Mouse (Mus musculus) C2C12 (cell line): ENCODE data around the gene Olfr1151. TPM values are rescaled to one million over a fixed set of nuclear protein-coding genes. Genes with fewer than 3 reads are reported as not detected.

Source experiments
- H3K27me3 ChIP-seq: one replicate; pipeline ENCODE4 v1.6.1; 2011; ENCODE audit not compliant: control insufficient read depth, insufficient read depth, insufficient read length
- H3K36me3 ChIP-seq: one replicate; pipeline ENCODE4 v1.6.1; 2011; ENCODE audit not compliant: control insufficient read depth, insufficient read depth
- H3K4me3 ChIP-seq: one replicate; pipeline ENCODE4 v1.5.1; 2011; ENCODE audit warnings: mild to moderate bottlenecking, control low read depth; ENCODE audit not compliant: poor library complexity, insufficient read depth, severe bottlenecking
- H3K79me2 ChIP-seq: one replicate; pipeline ENCODE4 v1.6.1; 2011; ENCODE audit not compliant: control insufficient read depth, insufficient read depth
- H3K79me3 ChIP-seq: one replicate; pipeline ENCODE4 v1.6.1; 2011; ENCODE audit warnings: low read depth, control low read depth
- H3ac ChIP-seq: one replicate; pipeline ENCODE3; 2011; ENCODE audit warnings: low read depth; ENCODE audit not compliant: control insufficient read depth, insufficient read length
- CEBPB ChIP-seq: IDR thresholded peaks from one replicate; pipeline ENCODE4 v1.6.1; 2011; ENCODE audit warnings: low read depth, mild to moderate bottlenecking, control low read depth, moderate library complexity
- CTCF ChIP-seq: IDR thresholded peaks from one replicate; pipeline ENCODE4 v1.5.1; 2011; ENCODE audit not compliant: control insufficient read depth, insufficient read depth, insufficient read length
- FOSL1 ChIP-seq: IDR thresholded peaks from one replicate; pipeline ENCODE4 v1.8.0; 2011; ENCODE audit warnings: mild to moderate bottlenecking, low read length; ENCODE audit not compliant: poor library complexity, insufficient read depth, severe bottlenecking
- MAX ChIP-seq: IDR thresholded peaks from one replicate; pipeline ENCODE4 v1.6.1; 2011; ENCODE audit warnings: mild to moderate bottlenecking, control low read depth
- MYOD1 ChIP-seq: IDR thresholded peaks from one replicate; pipeline ENCODE4 v1.6.1; 2011; ENCODE audit warnings: low read depth; ENCODE audit not compliant: control insufficient read depth, insufficient read length
- MYOG ChIP-seq: IDR thresholded peaks from one replicate; pipeline ENCODE4 v1.6.1; 2011; ENCODE audit not compliant: control insufficient read depth, insufficient read length; ENCODE audit errors: extremely low read depth
- USF1 ChIP-seq: IDR thresholded peaks from one replicate; pipeline ENCODE4 v1.6.1; 2011; ENCODE audit warnings: low read depth, mild to moderate bottlenecking, control low read depth, moderate library complexity
- long read RNA-seq, 2 experiments: library from polyadenylated mRNA; unstranded; transcript quantifications; one replicate each; pipeline ENCODE4 v2.0.0; 2019 to 2020
- polyA plus RNA-seq: library from polyadenylated mRNA; unstranded; fragments of >200 nt; fragmentation: generic; extraction: Trizol; gene quantifications from one replicate; pipeline ENCODE4 v1.2.1, GENCODE M21; 2012; ENCODE audit warnings: missing spikeins

Olfr1151 gene
- polyA plus RNA-seq, result not detected
- long read RNA-seq, experiment 1, result 0 reads
- long read RNA-seq, experiment 2, result 0 reads

DNA sequence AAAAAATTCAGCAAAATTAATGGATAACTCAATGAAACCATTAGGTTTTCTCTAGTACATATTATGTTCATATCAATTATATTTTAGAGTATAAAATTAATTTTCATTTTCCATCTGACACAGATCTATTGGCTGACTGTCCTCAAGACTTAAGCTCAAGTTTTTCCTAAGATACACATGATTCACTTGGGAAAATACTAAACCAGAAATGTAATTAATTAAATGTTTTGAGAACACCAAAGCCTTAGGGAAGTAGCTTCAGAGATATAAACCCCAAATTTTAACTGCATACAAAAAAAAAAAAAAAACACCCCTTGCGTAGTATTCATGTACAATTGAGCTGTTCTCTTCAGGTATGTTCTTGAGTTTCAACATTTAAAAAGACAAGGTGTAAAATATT is at the start of gene Olfr1151:
Gene Olfr1151, plus strand, starts transcription at position 301 of the 400 bp plus-strand sequence.
- no peak within 1 kb of the TSS for H3K4me3 ChIP-seq
- no peaks in the 10 kb centered on the region for H3K79me2 ChIP-seq
- H3ac ChIP-seq, result no peak within 1 kb of the TSS
- no peaks in the 10 kb centered on the region for H3K36me3 ChIP-seq
- no peak for TF ChIP-seq MYOD1
- TF ChIP-seq CEBPB, result no peak
- TF ChIP-seq USF1, result no peak
- TF ChIP-seq MYOG, result no peak
- no peak for TF ChIP-seq MAX
- no peak for TF ChIP-seq FOSL1
- TF ChIP-seq CTCF, result no peak
- H3K27me3 ChIP-seq, result no peaks in the 10 kb centered on the region
- no peaks in the 10 kb centered on the region for H3K79me3 ChIP-seq

DNA sequence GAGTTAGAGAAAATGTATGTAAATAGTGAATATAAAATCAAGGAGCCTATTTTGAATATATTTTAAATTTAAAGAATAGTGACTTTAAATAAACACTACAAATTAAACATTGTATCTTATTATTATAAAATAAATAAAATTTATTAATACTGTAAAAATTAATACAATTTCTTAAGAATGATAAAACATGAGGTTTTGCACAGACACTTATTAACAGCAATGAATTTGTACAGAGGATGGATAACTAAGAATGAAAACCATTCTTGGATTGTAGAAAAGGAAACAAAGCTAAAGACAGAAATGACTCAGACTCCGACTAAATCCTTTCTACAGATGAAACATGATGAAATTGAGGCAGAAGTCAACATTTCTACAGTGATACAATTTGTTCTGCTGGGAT is 46.1 kb upstream of the Olfr1151 start, which contains the start of gene Olfr1145:
Gene Olfr1145, plus strand, starts transcription at position 301 of the 400 bp plus-strand sequence.
- Histone ChIP-seq H3ac (no peak within 1 kb of the TSS), H3K79me2 (no peaks in the 10 kb centered on the region), H3K4me3 (no peak within 1 kb of the TSS), H3K36me3 (no peaks in the 10 kb centered on the region), H3K79me3 (no peaks in the 10 kb centered on the region), H3K27me3 (no peaks in the 10 kb centered on the region)
- no peak for TF ChIP-seq FOSL1
- no peak for TF ChIP-seq MYOG
- TF ChIP-seq MYOD1, result no peak
- no peak for TF ChIP-seq CEBPB
- TF ChIP-seq CTCF, result no peak
- no peak for TF ChIP-seq MAX
- TF ChIP-seq USF1, result no peak

DNA sequence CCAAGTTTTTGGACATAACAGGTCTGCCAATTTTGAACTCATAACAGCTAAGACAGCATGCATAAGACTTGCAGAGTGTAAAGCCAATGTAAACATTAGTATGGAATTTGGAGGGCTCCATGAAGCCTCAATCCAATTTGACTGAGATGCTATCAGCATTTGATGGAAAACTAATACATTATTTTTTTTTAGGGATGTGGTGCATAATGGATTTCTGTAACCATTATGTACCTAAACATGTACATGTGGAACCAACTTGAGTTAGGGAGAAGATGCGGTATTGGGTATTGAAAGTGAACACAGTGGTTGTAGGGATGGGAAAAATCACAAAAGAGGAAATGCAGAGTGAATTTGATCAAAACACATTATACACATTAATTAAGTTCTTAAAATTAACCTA is 25.4 kb upstream of the Olfr1151 start, which contains the start of gene Olfr1148:
Gene Olfr1148, plus strand, starts transcription at position 301 of the 400 bp plus-strand sequence.
- H3K36me3 ChIP-seq, result no peaks in the 10 kb centered on the region
- H3K4me3 ChIP-seq, result no peak within 1 kb of the TSS

GRCm38 (mm10) chr2:87843693-87844092 is 12.0 kb upstream of the Olfr1151 start, which contains the start of gene Olfr1150-ps1:
TSS of gene Olfr1150-ps1 (plus strand) at chr2:87843993.
- no peaks in the 10 kb centered on the region for H3K79me3 ChIP-seq
- no peak for TF ChIP-seq FOSL1
- TF ChIP-seq CTCF, result no peak
- TF ChIP-seq USF1, result no peak
- TF ChIP-seq CEBPB, result no peak
- no peak for TF ChIP-seq MAX
- no peak for TF ChIP-seq MYOG
- TF ChIP-seq MYOD1, result no peak

More for the DNA sequence above, 25.4 kb upstream of the Olfr1151 start, which contains the start of gene Olfr1148:
- TF ChIP-seq CTCF, result no peak
- no peak for TF ChIP-seq MYOG
- TF ChIP-seq FOSL1, result no peak
- no peak for TF ChIP-seq CEBPB
- no peak for TF ChIP-seq MYOD1
- no peak for TF ChIP-seq MAX
- TF ChIP-seq USF1, result no peak
- H3K27me3 ChIP-seq, result no peaks in the 10 kb centered on the region
- H3ac ChIP-seq, result no peak within 1 kb of the TSS
- no peaks in the 10 kb centered on the region for H3K79me3 ChIP-seq
- H3K79me2 ChIP-seq, result no peaks in the 10 kb centered on the region

GRCm38 (mm10) chr2:87866192-87866591 is 10.5 kb downstream of the Olfr1151 start, which contains the start of gene Olfr1152:
TSS of gene Olfr1152 (plus strand) at chr2:87866492.
- Histone ChIP-seq H3K36me3 (no peaks in the 10 kb centered on the region), H3ac (no peak within 1 kb of the TSS), H3K79me3 (no peaks in the 10 kb centered on the region), H3K4me3 (no peak within 1 kb of the TSS), H3K79me2 (no peaks in the 10 kb centered on the region), H3K27me3 (no peaks in the 10 kb centered on the region)
- TF ChIP-seq CEBPB (no peak), MYOG (no peak), USF1 (no peak), MAX (no peak), FOSL1 (no peak), CTCF (no peak), MYOD1 (no peak)

More at GRCm38 (mm10) chr2:87843693-87844092, 12.0 kb upstream of the Olfr1151 start, which contains the start of gene Olfr1150-ps1:
- Histone ChIP-seq H3K79me2 (no peaks in the 10 kb centered on the region), H3ac (no peak within 1 kb of the TSS), H3K36me3 (no peaks in the 10 kb centered on the region), H3K27me3 (no peaks in the 10 kb centered on the region), H3K4me3 (no peak within 1 kb of the TSS)

GRCm38 (mm10) chr2:87894662-87895061 is 39.0 kb downstream of the Olfr1151 start, which contains the start of gene Olfr1153:
TSS of gene Olfr1153 (plus strand) at chr2:87894962.
- H3K79me2 ChIP-seq, result no peaks in the 10 kb centered on the region
- no peaks in the 10 kb centered on the region for H3K79me3 ChIP-seq
- no peak for TF ChIP-seq MYOG
- no peak for TF ChIP-seq USF1
- TF ChIP-seq CEBPB, result no peak
- TF ChIP-seq MAX, result no peak
- TF ChIP-seq MYOD1, result no peak
- no peak for TF ChIP-seq CTCF
- TF ChIP-seq FOSL1, result no peak
- no peaks in the 10 kb centered on the region for H3K27me3 ChIP-seq
- H3ac ChIP-seq, result no peak within 1 kb of the TSS
- H3K4me3 ChIP-seq, result no peak within 1 kb of the TSS
- no peaks in the 10 kb centered on the region for H3K36me3 ChIP-seq
